Mouse (Mus musculus): ENCODE measurements at regions not wholly inside any gene's neighbourhood (a gene's known extent, or its start where the extent isn't known, plus 50 kb on each side); places are given as distances from the start of the nearest gene placed in this dataset.

- H3K27ac ChIP-seq (ENCODE audit: control insufficient read depth, insufficient read depth, low read depth, low read length), result no peak overlapping the region
- no peak overlapping the region for H3K4me3 ChIP-seq (ENCODE audit: control insufficient read depth, low read depth, low read length)
- no peaks in the 10 kb centered on the region for H3K36me3 ChIP-seq (ENCODE audit: control insufficient read depth, insufficient read depth, low read length)
- TF ChIP-seq CTCF (IDR thresholded peaks at IDR 0.05; ENCODE audit: control insufficient read depth, insufficient read depth, insufficient replicate concordance, low read depth, low read length) (no peak), POLR2A (IDR thresholded peaks at IDR 0.05; ENCODE audit: control insufficient read depth, low read depth, low read length) (no peak)
- H3K27me3 ChIP-seq (ENCODE audit: control insufficient read depth, insufficient read depth, low read length), result no peaks in the 10 kb centered on the region
- H3K4me1 ChIP-seq (ENCODE audit: control insufficient read depth, insufficient read depth, low read length), result no peaks in the 10 kb centered on the region
Observed at GRCm38 (mm10) chr14:53910871-53911270, 343.0 kb downstream of the Dad1 start.

DNA sequence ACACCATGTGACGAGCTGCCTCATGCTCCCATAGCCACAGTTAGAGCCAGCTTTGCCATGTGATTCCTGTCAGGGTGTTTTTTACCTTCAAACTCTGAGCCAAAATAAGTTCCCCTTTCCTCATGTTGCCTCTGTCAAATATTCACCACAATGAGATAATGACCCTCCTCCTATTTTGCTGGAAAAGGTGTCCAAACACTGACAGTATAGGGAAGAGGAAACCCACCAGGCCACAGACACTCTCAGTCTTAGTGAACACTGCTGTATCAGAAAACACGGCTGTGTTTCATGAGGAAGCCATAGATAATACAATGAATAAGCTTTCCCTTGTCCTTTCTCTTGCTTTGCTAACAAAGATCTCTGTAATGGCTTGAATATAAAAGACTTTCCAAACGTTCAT is 349.3 kb downstream of the Dad1 start:
- no peaks in the 10 kb centered on the region for H3K4me1 ChIP-seq (ENCODE audit: control insufficient read depth, insufficient read depth, low read length)
- TF ChIP-seq POLR2A (IDR thresholded peaks at IDR 0.05; ENCODE audit: control insufficient read depth, low read depth, low read length) (no peak), CTCF (IDR thresholded peaks at IDR 0.05; ENCODE audit: control insufficient read depth, insufficient read depth, insufficient replicate concordance, low read depth, low read length) (no peak)
- H3K36me3 ChIP-seq (ENCODE audit: control insufficient read depth, insufficient read depth, low read length), result no peaks in the 10 kb centered on the region
- H3K27ac ChIP-seq (ENCODE audit: control insufficient read depth, insufficient read depth, low read depth, low read length), result no peak overlapping the region
- H3K4me3 ChIP-seq (ENCODE audit: control insufficient read depth, low read depth, low read length), result no peak overlapping the region
- no peaks in the 10 kb centered on the region for H3K27me3 ChIP-seq (ENCODE audit: control insufficient read depth, insufficient read depth, low read length)

DNA sequence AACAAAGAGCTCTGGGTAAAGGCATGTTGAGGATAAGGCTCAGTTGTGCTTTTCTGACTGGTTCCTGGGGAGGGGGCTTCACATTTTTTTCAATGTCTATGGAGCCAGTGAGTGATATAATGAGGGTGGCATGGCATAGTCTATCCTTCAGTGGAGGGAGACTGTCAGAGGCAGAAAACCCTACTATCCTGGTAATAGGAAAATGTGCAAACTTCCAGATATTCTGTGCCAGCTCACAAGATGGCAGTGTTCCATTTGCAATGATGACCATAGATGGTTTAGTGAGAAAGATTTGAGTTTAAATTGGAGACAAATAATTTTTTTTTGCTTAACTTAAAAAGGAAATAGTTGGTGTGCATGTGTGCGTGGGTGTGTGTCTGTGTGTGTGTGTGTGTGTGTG is 352.8 kb downstream of the Dad1 start:
- H3K36me3 ChIP-seq (ENCODE audit: control insufficient read depth, insufficient read depth, low read length), result no peaks in the 10 kb centered on the region
- no peak overlapping the region for H3K4me3 ChIP-seq (ENCODE audit: control insufficient read depth, low read depth, low read length)
- no peak overlapping the region for H3K27ac ChIP-seq (ENCODE audit: control insufficient read depth, insufficient read depth, low read depth, low read length)
- H3K4me1 ChIP-seq (ENCODE audit: control insufficient read depth, insufficient read depth, low read length), result no peaks in the 10 kb centered on the region
- H3K27me3 ChIP-seq (ENCODE audit: control insufficient read depth, insufficient read depth, low read length), result no peaks in the 10 kb centered on the region
- TF ChIP-seq CTCF (IDR thresholded peaks at IDR 0.05; ENCODE audit: control insufficient read depth, insufficient read depth, insufficient replicate concordance, low read depth, low read length) (no peak), POLR2A (IDR thresholded peaks at IDR 0.05; ENCODE audit: control insufficient read depth, low read depth, low read length) (no peak)

GRCm38 (mm10) chr14:53881304-53881703 is 372.6 kb downstream of the Dad1 start:
- Histone ChIP-seq H3K4me3 (ENCODE audit: control insufficient read depth, low read depth, low read length) (no peak overlapping the region), H3K27me3 (ENCODE audit: control insufficient read depth, insufficient read depth, low read length) (no peaks in the 10 kb centered on the region), H3K27ac (ENCODE audit: control insufficient read depth, insufficient read depth, low read depth, low read length) (no peak overlapping the region), H3K36me3 (ENCODE audit: control insufficient read depth, insufficient read depth, low read length) (no peaks in the 10 kb centered on the region), H3K4me1 (ENCODE audit: control insufficient read depth, insufficient read depth, low read length) (no peaks in the 10 kb centered on the region)
- TF ChIP-seq POLR2A (IDR thresholded peaks at IDR 0.05; ENCODE audit: control insufficient read depth, low read depth, low read length) (no peak), CTCF (IDR thresholded peaks at IDR 0.05; ENCODE audit: control insufficient read depth, insufficient read depth, insufficient replicate concordance, low read depth, low read length) (no peak)

- H3K4me3 ChIP-seq (ENCODE audit: control insufficient read depth, low read depth, low read length), result no peak overlapping the region
- no peaks in the 10 kb centered on the region for H3K36me3 ChIP-seq (ENCODE audit: control insufficient read depth, insufficient read depth, low read length)
- no peak overlapping the region for H3K27ac ChIP-seq (ENCODE audit: control insufficient read depth, insufficient read depth, low read depth, low read length)
- H3K27me3 ChIP-seq (ENCODE audit: control insufficient read depth, insufficient read depth, low read length), result no peaks in the 10 kb centered on the region
- no peak for TF ChIP-seq POLR2A (IDR thresholded peaks at IDR 0.05; ENCODE audit: control insufficient read depth, low read depth, low read length)
- TF ChIP-seq CTCF (IDR thresholded peaks at IDR 0.05; ENCODE audit: control insufficient read depth, insufficient read depth, insufficient replicate concordance, low read depth, low read length), result no peak
- H3K4me1 ChIP-seq (ENCODE audit: control insufficient read depth, insufficient read depth, low read length), result no peaks in the 10 kb centered on the region
Observed at GRCm38 (mm10) chr14:53876581-53876980, 377.3 kb downstream of the Dad1 start.

DNA sequence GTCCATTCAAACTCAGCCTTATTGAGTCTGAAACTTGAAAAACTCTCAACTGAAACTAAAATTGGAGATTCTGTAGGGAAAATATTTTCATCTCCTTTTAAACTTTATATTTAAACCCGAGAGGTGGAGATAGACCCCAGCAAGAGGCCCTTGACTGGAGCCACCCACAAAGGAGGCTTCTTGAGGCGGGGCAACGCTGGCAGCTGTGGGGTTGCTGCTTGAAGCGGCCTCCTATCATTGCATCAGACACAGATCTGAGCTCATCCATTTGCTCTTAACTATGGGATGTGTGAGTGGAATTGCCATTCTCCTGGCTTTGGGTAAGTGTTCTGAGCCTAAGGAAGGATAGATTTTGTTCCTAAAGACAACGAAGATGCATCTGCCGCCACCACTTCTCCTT is 378.2 kb downstream of the Dad1 start:
- no peaks in the 10 kb centered on the region for H3K36me3 ChIP-seq (ENCODE audit: control insufficient read depth, insufficient read depth, low read length)
- H3K4me3 ChIP-seq (ENCODE audit: control insufficient read depth, low read depth, low read length), result no peak overlapping the region
- no peaks in the 10 kb centered on the region for H3K27me3 ChIP-seq (ENCODE audit: control insufficient read depth, insufficient read depth, low read length)
- TF ChIP-seq POLR2A (IDR thresholded peaks at IDR 0.05; ENCODE audit: control insufficient read depth, low read depth, low read length) (no peak), CTCF (IDR thresholded peaks at IDR 0.05; ENCODE audit: control insufficient read depth, insufficient read depth, insufficient replicate concordance, low read depth, low read length) (no peak)
- H3K4me1 ChIP-seq (ENCODE audit: control insufficient read depth, insufficient read depth, low read length), result no peaks in the 10 kb centered on the region
- H3K27ac ChIP-seq (ENCODE audit: control insufficient read depth, insufficient read depth, low read depth, low read length), result no peak overlapping the region

DNA sequence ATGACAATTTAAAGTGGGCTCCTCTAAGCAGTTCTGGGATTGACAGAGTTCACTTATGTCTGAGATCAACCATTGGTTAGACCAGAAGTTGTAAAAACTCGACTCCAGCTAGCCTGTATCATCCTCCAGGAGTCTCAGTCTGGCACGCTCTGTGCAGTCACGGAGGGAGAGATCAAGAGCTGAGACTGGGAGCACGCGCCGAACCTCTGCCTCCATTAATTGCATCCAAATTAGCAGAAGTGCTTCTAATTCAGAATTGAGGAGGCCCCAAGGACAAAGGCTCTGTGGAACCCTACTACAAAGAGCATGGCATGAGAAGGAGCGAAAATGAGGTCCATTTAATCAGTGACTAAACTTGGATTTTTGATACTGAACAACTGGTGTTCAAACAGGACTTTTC is 406.9 kb downstream of the Dad1 start:
- Histone ChIP-seq H3K27ac (ENCODE audit: control insufficient read depth, insufficient read depth, low read depth, low read length) (no peak overlapping the region), H3K4me1 (ENCODE audit: control insufficient read depth, insufficient read depth, low read length) (no peaks in the 10 kb centered on the region), H3K36me3 (ENCODE audit: control insufficient read depth, insufficient read depth, low read length) (no peaks in the 10 kb centered on the region), H3K4me3 (ENCODE audit: control insufficient read depth, low read depth, low read length) (no peak overlapping the region), H3K27me3 (ENCODE audit: control insufficient read depth, insufficient read depth, low read length) (no peaks in the 10 kb centered on the region)
- no peak for TF ChIP-seq CTCF (IDR thresholded peaks at IDR 0.05; ENCODE audit: control insufficient read depth, insufficient read depth, insufficient replicate concordance, low read depth, low read length)

- no peaks in the 10 kb centered on the region for H3K36me3 ChIP-seq (ENCODE audit: control insufficient read depth, insufficient read depth, low read length)
- no peaks in the 10 kb centered on the region for H3K27me3 ChIP-seq (ENCODE audit: control insufficient read depth, insufficient read depth, low read length)
- H3K4me3 ChIP-seq (ENCODE audit: control insufficient read depth, low read depth, low read length), result no peak overlapping the region
- no peak overlapping the region for H3K27ac ChIP-seq (ENCODE audit: control insufficient read depth, insufficient read depth, low read depth, low read length)
- H3K4me1 ChIP-seq (ENCODE audit: control insufficient read depth, insufficient read depth, low read length), result no peaks in the 10 kb centered on the region
- TF ChIP-seq CTCF (IDR thresholded peaks at IDR 0.05; ENCODE audit: control insufficient read depth, insufficient read depth, insufficient replicate concordance, low read depth, low read length), result no peak
- TF ChIP-seq POLR2A (IDR thresholded peaks at IDR 0.05; ENCODE audit: control insufficient read depth, low read depth, low read length), result no peak
Observed at GRCm38 (mm10) chr14:53845646-53846045, 408.3 kb downstream of the Dad1 start.

All from testis, adult 2 months (tissue).